11 mouse cellular contexts compared by ENCODE assay signal in the genomic region with DNA sequence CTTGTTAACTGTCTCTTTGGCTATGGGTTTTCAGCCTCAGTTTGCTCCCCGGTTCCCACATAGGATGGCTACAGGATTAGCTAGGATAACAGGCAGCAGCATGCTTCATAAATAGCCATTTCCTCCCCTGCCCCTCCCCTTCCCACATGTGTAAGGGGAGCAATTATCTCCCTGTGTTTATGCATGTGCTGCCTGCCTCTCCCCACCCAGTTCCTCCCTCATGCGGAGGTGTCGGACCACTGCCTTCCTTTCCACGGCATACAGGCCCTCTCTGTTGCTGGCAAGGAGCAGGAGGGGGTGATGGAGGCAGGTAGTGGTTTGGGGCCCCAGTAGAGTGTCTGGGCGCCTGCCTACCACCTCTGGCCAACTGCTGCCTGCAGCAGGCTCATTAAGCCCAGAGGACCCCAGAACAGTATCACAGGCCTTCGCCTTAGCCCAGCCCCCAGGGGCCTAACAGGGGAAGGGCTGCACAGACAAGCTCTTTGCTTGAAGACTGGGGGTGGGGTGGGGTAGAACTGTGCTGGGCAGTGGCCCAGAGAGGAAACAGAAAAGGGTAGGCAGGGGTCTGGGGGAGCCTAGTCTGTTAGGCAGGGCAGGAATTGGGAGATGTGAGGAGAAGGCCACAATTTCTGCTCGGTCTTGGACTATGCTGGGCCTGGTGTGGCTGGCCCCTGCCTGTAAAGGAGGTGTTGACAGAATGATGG.
A peak's percentile ranks its signal among the peaks of the same experiment; 100 is the strongest.
DNase-seq lines count a peak whose midpoint lies in the region; ATAC-seq and TF ChIP-seq lines count a peak whose summit lies in the region.
"Had no signal": no experiment of that assay in that cellular context is flagged by ENCODE, and none has a peak within 500 bp of the region (broad histone marks: within the 10 kb centered on the region; RNA-seq: fewer than 3 reads in every experiment).

No protein-coding gene starts in this region.

- 61% methylated on average over 7 of the region's 7 CpGs for WGBS in hindbrain, embryonic 10.5 days
- 49% methylated on average over 7 of the region's 7 CpGs for WGBS in hindbrain, embryonic 14.5 days
- WGBS in forebrain, embryonic 13.5 days: 26% methylated on average over 7 of the region's 7 CpGs
- WGBS in liver, embryonic 11.5 days: 38% methylated on average over 7 of the region's 7 CpGs

- H3K27ac ChIP-seq in hindbrain, embryonic 10.5 days: peak overlapping the region; percentile 56
- no peak overlapping the region for H3K27ac ChIP-seq in hindbrain, embryonic 14.5 days
- H3K27ac ChIP-seq in forebrain, embryonic 13.5 days: no peak overlapping the region; the same call in 1 of the 2 replicates
- no peak overlapping the region for H3K27ac ChIP-seq in liver, embryonic 11.5 days (ENCODE audit: low read depth, low read length)

- H3K9me3 ChIP-seq in hindbrain, embryonic 10.5 days: no peaks in the 10 kb centered on the region
- no peaks in the 10 kb centered on the region for H3K9me3 ChIP-seq in hindbrain, embryonic 14.5 days (ENCODE audit: control insufficient read depth, low read length)
- H3K9me3 ChIP-seq in forebrain, embryonic 13.5 days (replicated peaks): no peaks in the 10 kb centered on the region
- no peaks in the 10 kb centered on the region for H3K9me3 ChIP-seq in liver, embryonic 11.5 days (ENCODE audit: control insufficient read depth, low read length)

- peaks cover 91% of the 10 kb centered on the region for H3K27me3 ChIP-seq in hindbrain, embryonic 10.5 days (ENCODE audit: insufficient read depth, poor library complexity, severe bottlenecking)
- peaks cover 53% of the 10 kb centered on the region for H3K27me3 ChIP-seq in hindbrain, embryonic 14.5 days (ENCODE audit: control insufficient read depth, insufficient read depth, low read length)
- peaks cover 46% of the 10 kb centered on the region; the same call in 1 of the 2 replicates for H3K27me3 ChIP-seq in forebrain, embryonic 13.5 days
- H3K27me3 ChIP-seq in liver, embryonic 11.5 days (replicated peaks; ENCODE audit: control insufficient read depth, insufficient read depth, low read length): peaks cover 26% of the 10 kb centered on the region; the same call in 1 of the 2 replicates

- no peak for TF ChIP-seq POLR2A in brain, embryonic 14.5 days (IDR thresholded peaks at IDR 0.05; ENCODE audit: borderline replicate concordance, extremely low read depth, insufficient read depth, insufficient read length, poor library complexity, severe bottlenecking)

- no peaks in the 10 kb centered on the region for H3K36me3 ChIP-seq in hindbrain, embryonic 10.5 days
- no peaks in the 10 kb centered on the region for H3K36me3 ChIP-seq in hindbrain, embryonic 14.5 days (replicated peaks; ENCODE audit: control insufficient read depth, insufficient read depth)
- H3K36me3 ChIP-seq in forebrain, embryonic 13.5 days (ENCODE audit: poor library complexity, severe bottlenecking): no peaks in the 10 kb centered on the region
- no peaks in the 10 kb centered on the region for H3K36me3 ChIP-seq in liver, embryonic 11.5 days (ENCODE audit: control insufficient read depth, insufficient read depth, low read length)

- peak; percentile 8 for DNase-seq in hindbrain, embryonic 10.5 days (ENCODE audit: low spot score)
- no peak for DNase-seq in hindbrain, embryonic 14.5 days (ENCODE audit: low spot score)
- DNase-seq in brain, embryonic 14.5 days (ENCODE audit: low read depth): peak; percentile 58
- DNase-seq in liver, embryonic 11.5 days (ENCODE audit: low spot score): peak; percentile 38
- DNase-seq in Muller cell, postnatal 12 days (ENCODE audit: inconsistent ontology term): no peak
- DNase-seq: right cerebral cortex, postnatal 25 days; thymus, adult 18-20 months had no signal

- no peak overlapping the region for H3K4me2 ChIP-seq in hindbrain, embryonic 14.5 days (replicated peaks)
- H3K4me2 ChIP-seq in forebrain, embryonic 13.5 days: no peak overlapping the region
- no peak overlapping the region for H3K4me2 ChIP-seq in liver, embryonic 11.5 days

- H3K4me1 ChIP-seq in hindbrain, embryonic 10.5 days (replicated peaks): peaks cover 19% of the 10 kb centered on the region
- H3K4me1 ChIP-seq in hindbrain, embryonic 14.5 days (replicated peaks; ENCODE audit: control insufficient read depth, insufficient read depth, low read length): no peaks in the 10 kb centered on the region
- peaks cover 48% of the 10 kb centered on the region for H3K4me1 ChIP-seq in forebrain, embryonic 13.5 days
- peaks cover 5% of the 10 kb centered on the region for H3K4me1 ChIP-seq in liver, embryonic 11.5 days (replicated peaks; ENCODE audit: control insufficient read depth, insufficient read depth, low read length)

- no peak overlapping the region for H3K4me3 ChIP-seq in hindbrain, embryonic 10.5 days
- no peak overlapping the region for H3K4me3 ChIP-seq in hindbrain, embryonic 14.5 days (replicated peaks; ENCODE audit: low read length)
- H3K4me3 ChIP-seq in forebrain, embryonic 13.5 days: no peak overlapping the region
- no peak overlapping the region for H3K4me3 ChIP-seq in liver, embryonic 11.5 days (ENCODE audit: low read depth, low read length)
- H3K4me3 ChIP-seq: erythroblast, embryonic 14.5 days had no signal

- H3K9ac ChIP-seq in hindbrain, embryonic 14.5 days: no peak overlapping the region
- H3K9ac ChIP-seq in forebrain, embryonic 13.5 days: no peak overlapping the region
- H3K9ac ChIP-seq in liver, embryonic 11.5 days (ENCODE audit: low read depth, low read length): no peak overlapping the region

- TF ChIP-seq CTCF in brain, embryonic 14.5 days (IDR thresholded peaks at IDR 0.05; ENCODE audit: borderline replicate concordance, extremely low read depth, insufficient read depth, insufficient read length): no peak

- no peak for ATAC-seq in hindbrain, embryonic 14.5 days (ENCODE audit: low FRiP score)
- ATAC-seq in forebrain, embryonic 13.5 days: peak; percentile 62; the same call in 1 of the 2 replicates
- peak; percentile 68 for ATAC-seq in liver, embryonic 11.5 days (replicated peaks; ENCODE audit: low FRiP score)
- ATAC-seq in activated CD4-positive, CD25-positive, alpha-beta regulatory T cell, adult 4 months: no peak
- no peak for ATAC-seq in granulocyte monocyte progenitor cell, adult 5-6 weeks (replicated peaks; ENCODE audit: poor library complexity, severe bottlenecking)

Comparison
In these comparisons a context has a peak if more than half of its experiments do, and no peak if none do; other contexts are left out.
1. DNase-seq: peak in hindbrain, embryonic 10.5 days (single experiment), brain, embryonic 14.5 days (single experiment) and liver, embryonic 11.5 days (single experiment); none in hindbrain, embryonic 14.5 days (single experiment) and Muller cell, postnatal 12 days (single experiment).
2. ATAC-seq: peak in forebrain, embryonic 13.5 days (single experiment) and liver, embryonic 11.5 days (single experiment); none in hindbrain, embryonic 14.5 days (single experiment), activated CD4-positive, CD25-positive, alpha-beta regulatory T cell, adult 4 months (single experiment) and granulocyte monocyte progenitor cell, adult 5-6 weeks (single experiment).